Mouse (Mus musculus) lung, adult 2 months (tissue): Measurements from ENCODE around the gene Arid1b.

Source experiments
- CTCF ChIP-seq: fragments of 200-500 bp; IDR thresholded peaks from 2 replicates; pipeline ENCODE4 v1.5.1; 2011; ENCODE audit warnings: mild to moderate bottlenecking, low read length, control low read depth; ENCODE audit not compliant: insufficient read depth
- POLR2A ChIP-seq: fragments of 200-500 bp; IDR thresholded peaks from 2 replicates; pipeline ENCODE4 v1.6.1; 2011; ENCODE audit warnings: low read depth, mild to moderate bottlenecking, control low read depth, low read length, borderline replicate concordance; ENCODE audit errors: extremely low read depth

DNA sequence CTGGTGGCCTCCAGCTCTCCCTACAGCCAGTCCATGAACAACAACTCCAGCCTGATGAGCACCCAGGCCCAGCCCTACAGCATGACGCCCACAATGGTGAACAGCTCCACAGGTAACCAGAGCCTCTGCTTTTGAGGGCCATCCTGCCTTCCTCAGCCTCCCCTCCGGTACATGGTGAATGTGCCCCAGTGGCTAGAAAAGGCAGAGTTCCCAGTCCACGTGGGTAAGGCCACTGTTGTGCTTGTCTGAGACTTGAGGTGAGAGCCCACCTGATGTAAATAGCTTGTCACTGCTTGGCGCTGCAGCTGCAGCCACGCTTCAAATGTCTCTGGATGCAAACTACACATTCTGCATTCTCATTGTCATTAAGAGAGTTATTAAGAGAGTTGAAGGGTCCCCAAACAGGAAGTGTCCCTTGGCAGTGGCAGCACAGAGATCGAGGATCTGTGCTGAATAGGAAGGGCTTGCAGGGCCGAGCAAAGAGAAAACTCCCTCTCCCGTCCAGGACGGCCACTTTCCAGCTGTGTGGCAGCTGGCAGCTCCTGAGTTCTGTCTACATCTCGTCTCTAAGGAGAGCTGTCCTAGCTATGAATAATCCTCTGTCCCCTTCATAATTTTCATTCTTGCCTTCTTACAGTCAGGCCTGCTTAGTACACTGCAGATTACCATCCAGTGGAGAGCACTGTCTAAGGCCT is 311.8 kb downstream of the Arid1b start:
- TF ChIP-seq CTCF (no peak), POLR2A (no peak)
